Mouse (Mus musculus) erythroblast, adult 5-6 weeks (primary cell): ENCODE data around the gene Bspry. TPM values are rescaled to one million over a fixed set of nuclear protein-coding genes. Genes with fewer than 3 reads are reported as not detected.
A peak's percentile ranks its signal among the peaks of the same experiment; 100 is the strongest.
"Not testable (repeated sequence)": the region's sequence is repeated elsewhere in the genome, so short reads cannot be mapped to it uniquely, and the experiment has no call there.

Experiments used
- ATAC-seq: replicated peaks from 2 replicates; pipeline ENCODE4 v1.8.0; 2016; ENCODE audit warnings: moderate number of reproducible peaks, mild to moderate bottlenecking, moderate TSS enrichment, inconsistent platforms; ENCODE audit not compliant: poor library complexity, low FRiP score, severe bottlenecking
- total RNA-seq, 2 experiments: library from RNA; stranded (forward) in 1 of 2; stranded (reverse) in 1 of 2; fragments of 150-400 nt in 1 of 2; fragments of 200-764, 138-1000 nt in 1 of 2; gene quantifications; 2 replicates each; pipeline versions ENCODE4 v1.2.3 to v1.2.4; 2015 to 2017; ENCODE audit warnings: low replicate concordance in 2 of 2

Bspry gene
- total RNA-seq, 2 experiments from 2014 or later: not detected

GRCm38 (mm10) chr4:62479593-62479936 is 288 bp upstream of the Bspry start:
- not testable (repeated sequence) for ATAC-seq

- ATAC-seq: no peak
Observed at GRCm38 (mm10) chr4:62480709-62481605, 1.1 kb downstream of the Bspry start.

GRCm38 (mm10) chr4:62484928-62485327 is 5.1 kb downstream of the Bspry start:
- ATAC-seq: 0 out of 2 replicates have a peak, but pooled peaks have one; percentile 16

GRCm38 (mm10) chr4:62485450-62486161 is 5.8 kb downstream of the Bspry start:
- ATAC-seq: peak; percentile 85

GRCm38 (mm10) chr4:62486162-62486696 is 6.4 kb downstream of the Bspry start:
- ATAC-seq: no peak

GRCm38 (mm10) chr4:62487172-62487571 is 7.3 kb downstream of the Bspry start:
- ATAC-seq: no peak

- ATAC-seq: no peak
Observed at GRCm38 (mm10) chr4:62487914-62488313, 8.1 kb downstream of the Bspry start.

GRCm38 (mm10) chr4:62492682-62493081 is 12.8 kb downstream of the Bspry start:
- no peak for ATAC-seq

- no peak for ATAC-seq
Observed at GRCm38 (mm10) chr4:62494230-62494629, 14.4 kb downstream of the Bspry start.

GRCm38 (mm10) chr4:62495946-62496345 is 16.1 kb downstream of the Bspry start:
- no peak for ATAC-seq

GRCm38 (mm10) chr4:62496815-62497214 is 17.0 kb downstream of the Bspry start:
- no peak for ATAC-seq

- no peak for ATAC-seq
Observed at GRCm38 (mm10) chr4:62500799-62501198, 20.9 kb downstream of the Bspry start.

GRCm38 (mm10) chr4:62501534-62501933 is 21.7 kb downstream of the Bspry start:
- ATAC-seq: no peak

- ATAC-seq: peak; percentile 96
Observed at GRCm38 (mm10) chr4:62501964-62502732, 22.3 kb downstream of the Bspry start.

GRCm38 (mm10) chr4:62502969-62503368 is 23.1 kb downstream of the Bspry start:
- ATAC-seq: no peak

- no peak for ATAC-seq
Observed at GRCm38 (mm10) chr4:62503374-62503970, 23.6 kb downstream of the Bspry start, which contains the start of gene Hdhd3. TSS of gene Hdhd3 (minus strand) at chr4:62503467.

GRCm38 (mm10) chr4:62505991-62506390 is 26.1 kb downstream of the Bspry start:
- no peak for ATAC-seq

GRCm38 (mm10) chr4:62506798-62507197 is 26.9 kb downstream of the Bspry start:
- 0 out of 2 replicates have a peak, but pooled peaks have one; percentile 27 for ATAC-seq

- ATAC-seq: no peak
Observed at GRCm38 (mm10) chr4:62508839-62509238, 29.0 kb downstream of the Bspry start.
